Mouse (Mus musculus): ENCODE measurements around the gene Zbtb22.
"Not testable (repeated sequence)": the region's sequence is repeated elsewhere in the genome, so short reads cannot be mapped to it uniquely, and the experiment has no call there.

The Zbtb22 gene

GRCm38 (mm10) chr17:33915671-33916250 is at the start of gene Zbtb22, which contains the start of gene Tapbp:
TSS of gene Zbtb22 (plus strand) at chr17:33915904.
TSS of gene Tapbp (plus strand) at chr17:33915899.
- DNase-seq (ENCODE audit: low read depth, low spot score) = peak; percentile 97

- DNase-seq (ENCODE audit: low read depth, low spot score) = not testable (repeated sequence)
These were observed 42.2 kb upstream of the Zbtb22 start, which contains the start of gene Gm7029 for GRCm38 (mm10) chr17:33873537-33873936. TSS of gene Gm7029 (plus strand) at chr17:33873837.

GRCm38 (mm10) chr17:33874411-33874810 is 41.3 kb upstream of the Zbtb22 start:
- no peak for DNase-seq (ENCODE audit: low read depth, low spot score)

- DNase-seq (ENCODE audit: low read depth, low spot score) = not testable (repeated sequence)
These were observed 39.9 kb upstream of the Zbtb22 start for GRCm38 (mm10) chr17:33875797-33876196.

GRCm38 (mm10) chr17:33884320-33884719 is 31.4 kb upstream of the Zbtb22 start:
- not testable (repeated sequence) for DNase-seq (ENCODE audit: low read depth, low spot score)

- not testable (repeated sequence) for DNase-seq (ENCODE audit: low read depth, low spot score)
These were observed 27.9 kb upstream of the Zbtb22 start for GRCm38 (mm10) chr17:33887802-33888201.

- DNase-seq (ENCODE audit: low read depth, low spot score) = not testable (repeated sequence)
These were observed 27.5 kb upstream of the Zbtb22 start for GRCm38 (mm10) chr17:33888230-33888629.

- DNase-seq (ENCODE audit: low read depth, low spot score) = not testable (repeated sequence)
These were observed 25.7 kb upstream of the Zbtb22 start for GRCm38 (mm10) chr17:33889941-33890532.

GRCm38 (mm10) chr17:33890533-33891059 is 25.1 kb upstream of the Zbtb22 start, which contains the start of gene Kifc1:
TSS of gene Kifc1 (minus strand) at chr17:33890661.
- DNase-seq (ENCODE audit: low read depth, low spot score) = peak; percentile 100

GRCm38 (mm10) chr17:33891357-33891756 is 24.3 kb upstream of the Zbtb22 start:
- DNase-seq (ENCODE audit: low read depth, low spot score) = no peak

- DNase-seq (ENCODE audit: low read depth, low spot score) = not testable (repeated sequence)
These were observed 23.8 kb upstream of the Zbtb22 start for GRCm38 (mm10) chr17:33891892-33892291.

- DNase-seq (ENCODE audit: low read depth, low spot score) = no peak
These were observed 23.3 kb upstream of the Zbtb22 start for GRCm38 (mm10) chr17:33892429-33892828.

- not testable (repeated sequence) for DNase-seq (ENCODE audit: low read depth, low spot score)
These were observed 22.7 kb upstream of the Zbtb22 start for GRCm38 (mm10) chr17:33893011-33893410.

GRCm38 (mm10) chr17:33897114-33897794 is 18.4 kb upstream of the Zbtb22 start:
- peak; percentile 54 for DNase-seq (ENCODE audit: low read depth, low spot score)

GRCm38 (mm10) chr17:33898193-33898592 is 17.5 kb upstream of the Zbtb22 start:
- DNase-seq (ENCODE audit: low read depth, low spot score) = not testable (repeated sequence)

- no peak for DNase-seq (ENCODE audit: low read depth, low spot score)
These were observed 16.1 kb upstream of the Zbtb22 start for GRCm38 (mm10) chr17:33899642-33900041.

GRCm38 (mm10) chr17:33900281-33900988 is 15.3 kb upstream of the Zbtb22 start:
- DNase-seq (ENCODE audit: low read depth, low spot score) = no peak

- DNase-seq (ENCODE audit: low read depth, low spot score) = no peak
These were observed 14.8 kb upstream of the Zbtb22 start for GRCm38 (mm10) chr17:33900989-33901314.

- no peak for DNase-seq (ENCODE audit: low read depth, low spot score)
These were observed 14.1 kb upstream of the Zbtb22 start for GRCm38 (mm10) chr17:33901653-33902052.

- no peak for DNase-seq (ENCODE audit: low read depth, low spot score)
These were observed 13.6 kb upstream of the Zbtb22 start for GRCm38 (mm10) chr17:33902079-33902478.

GRCm38 (mm10) chr17:33902491-33902890 is 13.2 kb upstream of the Zbtb22 start:
- no peak for DNase-seq (ENCODE audit: low read depth, low spot score)

Measured in embryo, embryonic 11.5 days (tissue).